Mouse (Mus musculus): ENCODE measurements at regions not wholly inside any gene's neighbourhood (a gene's known extent, or its start where the extent isn't known, plus 50 kb on each side); places are given as distances from the start of the nearest gene placed in this dataset.

DNA sequence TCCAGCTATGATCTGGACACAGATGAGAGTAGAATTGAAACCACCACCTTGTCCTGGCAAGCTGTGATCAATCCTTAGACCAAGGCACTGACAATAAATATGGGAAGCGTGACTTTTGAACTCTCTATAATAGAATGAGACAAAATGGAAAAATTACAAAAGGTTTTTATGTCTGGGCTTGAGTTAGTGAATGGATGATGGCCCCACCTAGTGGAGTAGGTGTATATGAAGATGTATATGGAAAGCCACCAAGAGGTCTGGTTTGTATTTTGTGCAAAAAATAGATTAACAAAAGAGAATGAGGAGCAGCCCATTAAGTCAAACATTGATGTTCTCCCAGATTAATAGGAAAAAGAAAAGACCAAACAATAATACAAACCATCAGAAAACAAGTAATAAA is 172.5 kb downstream of the Tacr3 start:
- Histone ChIP-seq H3K4me3 (replicated peaks) (no peak overlapping the region), H3K27me3 (replicated peaks) (no peaks in the 10 kb centered on the region), H3K4me1 (no peaks in the 10 kb centered on the region), H3K36me3 (no peaks in the 10 kb centered on the region), H3K9me3 (replicated peaks) (no peaks in the 10 kb centered on the region), H3K4me2 (no peak overlapping the region), H3K9ac (replicated peaks) (no peak overlapping the region), H3K27ac (replicated peaks) (no peak overlapping the region)
- ATAC-seq (ENCODE audit: low FRiP score) = no peak
- WGBS = 88% methylated on average over 1 of the region's 1 CpGs

DNA sequence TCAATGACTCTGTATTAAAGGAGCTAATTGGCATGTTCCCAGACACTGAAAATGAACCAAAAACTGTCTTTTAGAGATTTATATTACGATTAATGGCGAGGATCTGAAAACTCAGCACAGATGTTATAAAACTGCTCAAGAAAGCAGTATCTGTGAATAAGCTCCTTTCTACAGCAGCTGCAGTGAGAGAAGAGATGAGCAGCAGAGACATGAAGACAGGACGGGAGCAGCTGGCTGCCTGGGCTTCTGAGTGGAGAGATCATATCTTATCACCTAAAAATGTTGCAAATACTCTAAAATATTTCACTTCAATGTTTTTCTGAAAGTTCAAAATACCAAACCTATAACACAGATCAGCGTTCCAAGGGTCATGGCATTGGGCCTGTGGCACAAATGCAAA is 187.0 kb downstream of the Tacr3 start:
- Histone ChIP-seq H3K4me1 (no peaks in the 10 kb centered on the region), H3K4me3 (replicated peaks) (no peak overlapping the region), H3K27ac (replicated peaks) (no peak overlapping the region), H3K9me3 (replicated peaks) (no peaks in the 10 kb centered on the region), H3K4me2 (no peak overlapping the region), H3K27me3 (replicated peaks) (no peaks in the 10 kb centered on the region), H3K36me3 (no peaks in the 10 kb centered on the region), H3K9ac (replicated peaks) (no peak overlapping the region)
- ATAC-seq (ENCODE audit: low FRiP score) = no peak
- WGBS = 80% methylated on average over 4 of the region's 4 CpGs

DNA sequence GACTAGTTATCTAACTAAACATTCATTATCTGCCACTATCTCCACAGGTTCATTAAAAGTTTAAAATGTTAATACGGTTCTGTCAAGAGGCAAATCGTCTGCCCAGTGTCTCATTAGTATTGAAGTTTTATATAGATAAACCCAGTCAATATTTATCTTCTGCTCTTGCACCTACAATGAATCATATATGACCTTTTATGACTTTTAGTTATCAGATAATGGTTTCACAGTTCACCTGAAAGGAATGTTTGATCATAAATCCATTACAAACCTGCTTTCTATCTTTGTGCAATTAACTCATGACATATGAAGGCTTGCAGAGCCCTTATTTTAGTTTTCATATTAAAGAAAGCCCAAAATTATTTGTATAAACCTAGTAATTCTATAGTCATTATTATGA is 188.0 kb upstream of the Cenpe start:
- Histone ChIP-seq H3K27me3 (replicated peaks) (no peaks in the 10 kb centered on the region), H3K9me3 (replicated peaks) (no peaks in the 10 kb centered on the region), H3K4me1 (no peaks in the 10 kb centered on the region), H3K27ac (replicated peaks) (no peak overlapping the region), H3K36me3 (no peaks in the 10 kb centered on the region), H3K4me2 (no peak overlapping the region), H3K9ac (replicated peaks) (no peak overlapping the region), H3K4me3 (replicated peaks) (no peak overlapping the region)
- ATAC-seq (ENCODE audit: low FRiP score) = no peak
- WGBS = 89% methylated on average over 2 of the region's 2 CpGs

DNA sequence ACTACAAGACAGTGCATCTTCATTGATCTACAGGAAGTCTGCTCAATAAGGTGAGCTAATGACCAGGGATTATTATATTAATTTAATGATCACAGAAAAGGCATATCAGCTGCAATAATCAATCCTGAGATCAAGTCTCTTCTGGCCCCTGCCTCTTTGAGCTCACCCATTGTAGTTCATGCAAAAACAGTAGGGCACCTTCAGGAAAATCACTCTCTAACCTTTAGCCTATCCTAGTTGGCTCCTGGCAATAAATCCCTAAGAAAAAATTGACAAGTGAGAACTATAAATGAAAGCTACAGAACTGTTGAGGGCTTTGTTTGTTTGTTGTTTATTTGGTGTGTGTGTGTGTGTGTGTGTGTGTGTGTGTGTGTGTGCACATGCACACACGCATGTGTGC is 187.5 kb upstream of the Cenpe start:
- no peak overlapping the region for H3K27ac ChIP-seq (replicated peaks)
- H3K4me2 ChIP-seq = no peak overlapping the region
- no peak overlapping the region for H3K9ac ChIP-seq (replicated peaks)
- H3K4me3 ChIP-seq (replicated peaks) = no peak overlapping the region
- no peak for ATAC-seq (ENCODE audit: low FRiP score)
- no peaks in the 10 kb centered on the region for H3K9me3 ChIP-seq (replicated peaks)
- no peaks in the 10 kb centered on the region for H3K4me1 ChIP-seq
- H3K27me3 ChIP-seq (replicated peaks) = no peaks in the 10 kb centered on the region
- no peaks in the 10 kb centered on the region for H3K36me3 ChIP-seq
- WGBS = 86% methylated on average over 1 of the region's 1 CpGs

DNA sequence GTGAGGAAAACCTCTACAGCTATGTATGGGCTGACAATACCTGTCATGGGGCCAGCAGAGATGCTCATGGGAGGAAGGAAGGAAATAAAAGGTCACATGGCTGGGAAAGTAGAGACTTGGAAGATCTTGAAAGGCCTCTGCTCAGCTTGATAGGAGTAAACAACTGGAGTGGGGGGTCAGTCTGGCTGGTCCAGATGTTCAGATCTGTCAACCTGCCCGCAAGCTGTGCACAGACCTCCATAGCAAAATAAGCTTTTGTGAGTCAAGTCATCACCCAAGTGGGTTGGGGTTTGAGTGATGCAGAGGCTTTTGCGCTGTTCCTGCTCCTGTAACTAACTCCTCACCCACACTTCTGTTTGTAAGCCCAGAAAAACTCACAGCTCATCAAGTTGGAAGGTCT is 179.9 kb upstream of the Cenpe start:
- H3K36me3 ChIP-seq = no peaks in the 10 kb centered on the region
- H3K4me3 ChIP-seq (replicated peaks) = no peak overlapping the region
- no peak overlapping the region for H3K9ac ChIP-seq (replicated peaks)
- H3K27ac ChIP-seq (replicated peaks) = no peak overlapping the region
- no peaks in the 10 kb centered on the region for H3K9me3 ChIP-seq (replicated peaks)
- H3K4me2 ChIP-seq = no peak overlapping the region
- H3K27me3 ChIP-seq (replicated peaks) = no peaks in the 10 kb centered on the region
- WGBS = 95% methylated on average over 2 of the region's 2 CpGs
- no peaks in the 10 kb centered on the region for H3K4me1 ChIP-seq
- ATAC-seq (ENCODE audit: low FRiP score) = no peak

DNA sequence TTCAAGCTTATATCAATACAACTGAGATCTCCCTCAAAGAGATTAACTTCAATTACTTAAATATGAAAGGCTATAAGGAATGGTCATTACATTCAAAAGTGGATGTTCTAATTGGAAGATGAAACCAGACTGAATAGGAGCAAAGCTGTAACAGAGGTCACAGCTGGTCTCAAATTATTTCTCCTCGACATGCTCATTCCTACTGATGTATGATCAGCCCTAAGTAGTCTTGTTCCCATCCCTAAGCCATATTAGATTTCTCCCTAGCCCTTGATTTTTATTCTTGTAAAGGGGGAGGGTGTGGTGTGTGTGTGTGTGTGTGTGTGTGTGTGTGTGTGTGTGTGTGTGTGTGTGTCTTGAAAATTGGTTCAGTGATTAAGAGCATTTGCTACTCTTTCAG is 175.0 kb upstream of the Cenpe start:
- ATAC-seq (ENCODE audit: low FRiP score) = peak; percentile 84
- H3K27me3 ChIP-seq (replicated peaks) = no peaks in the 10 kb centered on the region
- WGBS = 55% methylated on average over 1 of the region's 1 CpGs

DNA sequence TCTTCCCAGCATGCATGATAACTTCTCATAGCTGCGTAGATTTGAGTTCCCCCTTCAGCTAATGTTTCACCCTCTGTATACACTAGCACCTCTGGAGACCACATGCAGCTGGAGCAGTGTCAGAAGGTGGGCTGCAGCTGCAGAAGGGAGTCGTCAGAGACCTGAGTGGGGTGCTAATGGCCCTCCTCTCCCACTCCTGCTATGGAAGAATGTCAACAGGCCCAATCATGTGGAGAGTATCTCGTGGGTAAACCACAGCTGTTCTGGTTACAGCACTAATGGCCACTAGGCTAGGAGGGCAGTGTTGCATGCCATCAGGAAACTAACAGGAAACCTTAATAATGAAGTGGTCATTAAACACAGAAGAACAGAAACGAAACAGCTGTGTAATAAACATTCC is 170.1 kb upstream of the Cenpe start:
- no peak for ATAC-seq (ENCODE audit: low FRiP score)
- WGBS = 47% methylated on average over 4 of the region's 4 CpGs

More for the DNA sequence above, 175.0 kb upstream of the Cenpe start:
- Histone ChIP-seq H3K4me2 (no peak overlapping the region), H3K4me3 (replicated peaks) (no peak overlapping the region), H3K27ac (replicated peaks) (no peak overlapping the region), H3K36me3 (no peaks in the 10 kb centered on the region), H3K4me1 (no peaks in the 10 kb centered on the region), H3K9ac (replicated peaks) (no peak overlapping the region), H3K9me3 (replicated peaks) (no peaks in the 10 kb centered on the region)

DNA sequence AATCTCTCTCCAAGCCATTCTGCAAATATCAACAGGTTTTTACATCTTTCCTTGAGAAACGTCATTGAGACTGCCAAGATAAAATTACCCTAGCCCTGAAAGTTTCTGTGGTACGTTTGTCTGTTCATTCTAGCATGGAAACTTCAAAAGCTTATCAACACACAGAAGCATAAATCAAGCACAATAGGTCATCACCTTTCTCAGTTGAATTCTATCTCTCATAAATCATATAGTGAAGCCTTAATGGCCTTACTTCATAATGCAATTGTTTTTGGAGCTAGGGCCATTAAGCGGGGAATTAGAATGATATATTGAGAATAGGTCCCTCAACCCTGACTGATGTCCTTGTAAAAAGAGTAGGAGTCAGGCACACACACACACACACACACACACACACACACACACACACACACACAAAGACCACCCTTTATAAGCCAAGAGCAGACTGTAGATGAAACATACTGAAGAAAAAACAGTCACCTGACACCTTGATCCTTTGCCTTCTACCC is 166.5 kb upstream of the Cenpe start:
- Histone ChIP-seq H3K36me3 (no peaks in the 10 kb centered on the region), H3K9me3 (replicated peaks) (no peaks in the 10 kb centered on the region), H3K4me3 (replicated peaks) (no peak overlapping the region), H3K27ac (replicated peaks) (no peak overlapping the region), H3K27me3 (replicated peaks) (no peaks in the 10 kb centered on the region), H3K9ac (replicated peaks) (no peak overlapping the region), H3K4me2 (no peak overlapping the region), H3K4me1 (no peaks in the 10 kb centered on the region)
- ATAC-seq (ENCODE audit: low FRiP score) = no peak
- WGBS = 21% methylated on average over 3 of the region's 3 CpGs

More for the DNA sequence above, 170.1 kb upstream of the Cenpe start:
- Histone ChIP-seq H3K4me2 (no peak overlapping the region), H3K9ac (replicated peaks) (no peak overlapping the region), H3K9me3 (replicated peaks) (no peaks in the 10 kb centered on the region), H3K4me3 (replicated peaks) (no peak overlapping the region), H3K4me1 (no peaks in the 10 kb centered on the region), H3K27me3 (replicated peaks) (no peaks in the 10 kb centered on the region), H3K27ac (replicated peaks) (no peak overlapping the region), H3K36me3 (no peaks in the 10 kb centered on the region)

DNA sequence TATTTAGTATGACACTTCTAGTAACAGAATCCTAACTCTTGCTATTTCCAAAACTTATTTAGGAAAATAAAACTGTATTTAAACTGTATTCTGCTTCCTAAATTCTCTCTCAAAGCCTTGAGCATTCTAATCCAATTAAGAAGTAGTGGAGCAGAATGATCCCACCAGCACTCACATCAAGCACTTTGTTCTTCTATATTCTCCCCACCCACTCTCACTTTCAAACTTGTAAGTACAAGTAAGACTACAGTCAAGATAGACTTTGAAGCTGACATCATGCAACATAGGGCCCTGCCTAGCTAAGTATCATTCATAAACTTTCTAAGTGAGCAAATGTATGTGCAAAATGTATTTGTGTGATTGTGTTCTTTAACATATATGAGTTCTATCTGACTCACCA is 120.8 kb upstream of the Cenpe start:
- Histone ChIP-seq H3K4me2 (no peak overlapping the region), H3K9ac (replicated peaks) (no peak overlapping the region), H3K9me3 (replicated peaks) (no peaks in the 10 kb centered on the region), H3K4me3 (replicated peaks) (no peak overlapping the region), H3K36me3 (no peaks in the 10 kb centered on the region), H3K27me3 (replicated peaks) (no peaks in the 10 kb centered on the region), H3K27ac (replicated peaks) (no peak overlapping the region), H3K4me1 (no peaks in the 10 kb centered on the region)
- no peak for ATAC-seq (ENCODE audit: low FRiP score)

DNA sequence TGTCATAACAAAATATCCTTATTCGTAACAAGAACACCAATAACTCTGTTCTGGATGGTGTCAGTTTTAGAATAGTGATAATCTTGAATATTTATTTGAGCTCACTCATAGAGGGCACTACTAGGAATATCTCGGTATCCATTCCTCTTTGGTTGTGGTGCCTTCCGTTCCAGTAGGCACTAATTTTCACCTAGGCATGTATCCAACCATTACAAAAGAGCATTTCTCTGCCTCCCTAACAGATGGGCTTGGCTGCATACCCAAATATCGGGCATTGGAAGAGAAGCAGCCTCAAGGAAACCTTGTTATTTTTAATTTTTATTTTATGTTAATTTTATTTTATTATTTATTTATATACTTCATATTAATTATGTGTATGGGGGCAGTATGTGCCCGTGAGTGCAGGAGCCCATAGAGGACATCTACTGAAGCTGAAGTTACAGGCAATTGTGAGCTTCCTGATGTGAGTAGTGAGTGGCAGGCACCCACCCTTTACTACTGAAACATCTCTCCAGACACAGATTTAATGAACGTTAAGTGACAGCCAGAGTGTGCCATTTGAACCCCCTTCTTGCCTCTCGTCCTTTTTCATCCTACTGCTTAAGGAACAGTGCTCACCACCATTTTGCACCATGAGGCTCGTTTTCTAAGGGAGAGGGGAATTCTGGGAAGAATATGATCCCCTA is 111.3 kb upstream of the Cenpe start:
- no peak overlapping the region for H3K27ac ChIP-seq (replicated peaks)
- H3K4me2 ChIP-seq = no peak overlapping the region
- ATAC-seq (ENCODE audit: low FRiP score) = no peak
- H3K9me3 ChIP-seq (replicated peaks) = no peaks in the 10 kb centered on the region
- H3K27me3 ChIP-seq (replicated peaks) = no peaks in the 10 kb centered on the region
- H3K4me3 ChIP-seq (replicated peaks) = no peak overlapping the region
- H3K36me3 ChIP-seq = no peaks in the 10 kb centered on the region
- 79% methylated on average over 8 of the region's 8 CpGs for WGBS
- H3K9ac ChIP-seq (replicated peaks) = no peak overlapping the region
- H3K4me1 ChIP-seq = no peaks in the 10 kb centered on the region

All from neural tube, embryonic 15.5 days (tissue).